Mouse (Mus musculus): Measurements from ENCODE around the gene Birc5. TPM values are rescaled to one million over a fixed set of nuclear protein-coding genes. Genes with fewer than 3 reads are reported as not detected.

Birc5 gene
- total and polyA plus RNA-seq, 3 experiments, result 193 to 289 (median 270) TPM

DNA sequence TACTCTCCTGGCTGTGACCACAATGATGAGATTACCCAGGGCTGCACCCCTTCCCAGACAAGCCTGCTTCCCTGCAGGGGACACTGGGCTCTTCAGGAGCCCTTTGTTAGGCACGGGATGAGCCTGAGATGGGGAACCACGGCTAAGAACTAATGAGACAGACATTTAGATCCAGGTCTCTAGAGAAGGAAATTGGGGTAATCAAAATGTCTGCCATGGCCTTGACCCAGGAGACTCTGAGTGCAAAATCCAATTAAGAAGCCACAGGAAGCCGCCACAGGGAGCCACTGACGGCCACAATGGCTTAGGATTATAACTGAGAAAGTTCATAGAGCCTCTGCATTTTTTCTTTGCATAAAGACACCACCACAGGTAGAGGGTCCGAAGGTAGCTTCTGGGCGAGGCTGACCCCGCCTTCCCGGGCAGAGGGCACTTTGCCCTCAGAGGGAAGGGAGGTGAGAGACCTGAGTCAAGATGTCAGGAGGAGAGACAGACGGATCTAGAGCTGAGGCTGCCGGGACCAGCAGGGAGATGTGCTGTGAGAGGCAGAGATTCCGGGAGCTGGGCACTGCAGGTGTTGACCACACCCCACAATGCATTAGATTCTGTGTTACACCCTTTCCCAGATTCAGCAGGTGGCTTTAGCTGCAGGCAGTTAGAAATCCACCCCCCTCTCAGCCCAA is 14.3 kb downstream of the Birc5 start:
- Histone ChIP-seq H3K4me1 (ENCODE audit: control insufficient read depth in 1 of 2, insufficient read depth in 2 of 2) (peaks cover 11 to 22% of the 10 kb centered on the region in 2 experiments), H3K27ac (ENCODE audit: insufficient read depth, low read depth) (no peak overlapping the region), H3K4me2 (ENCODE audit: insufficient read depth, low read depth, poor library complexity, severe bottlenecking) (no peak overlapping the region), H3K79me2 (replicated peaks; ENCODE audit: control insufficient read depth, extremely low read depth, insufficient read depth, poor library complexity, severe bottlenecking) (no peaks in the 10 kb centered on the region), H3K9me3 (replicated peaks; ENCODE audit: low read length) (no peaks in the 10 kb centered on the region), H3K9ac (ENCODE audit: insufficient read depth, low read depth) (no peak overlapping the region), H3K27me3 (replicated peaks) (peaks cover 16% of the 10 kb centered on the region), H3K4me3 (replicated peaks in 1 of 3; ENCODE audit: low read depth in 2 of 3, low read length in 2 of 3, poor library complexity in 1 of 3) (no peak overlapping the region), H3K36me3 (replicated peaks in 1 of 2; ENCODE audit: control insufficient read depth in 1 of 2, insufficient read depth in 1 of 2, low read length in 1 of 2) (peaks cover 0 to 12% of the 10 kb centered on the region in 2 experiments)
- no peak for DNase-seq (ENCODE audit: extremely low read depth)
- in situ Hi-C loops (cut with MboI; ENCODE audit: low pct_ligation_motif_present, low pct_unique_long_range_greater_than_20kb, low sequenced_read_pairs), result loop anchor here (10.0 kb wide), 1 partner anchor 351 kb away; no protein-coding TSS in a partner anchor
- TF ChIP-seq ZNF384 (IDR thresholded peaks at IDR 0.05; ENCODE audit: low read depth, low read length), result no peak
- TF ChIP-seq UBTF (IDR thresholded peaks at IDR 0.05; ENCODE audit: low read depth, low read length), result no peak
- no peak for TF ChIP-seq IRF4 (IDR thresholded peaks at IDR 0.05; ENCODE audit: low read depth, low read length)
- no peak for TF ChIP-seq USF2 (conservative IDR thresholded peaks at IDR 0.05; ENCODE audit: low read depth, low read length)
- TF ChIP-seq ETS1 (conservative IDR thresholded peaks at IDR 0.05; ENCODE audit: low read depth, low read length), result no peak
- TF ChIP-seq MAFK (IDR thresholded peaks at IDR 0.05; ENCODE audit: insufficient replicate concordance, low read length), result no peak
- TF ChIP-seq NRF1 (IDR thresholded peaks at IDR 0.05; ENCODE audit: low read depth, low read length), result no peak
- dilution Hi-C loops (cut with MboI; ENCODE audit: extremely low pct_ligation_motif_present, extremely low pct_unique_long_range_greater_than_20kb, low sequenced_read_pairs), result no loop called here

DNA sequence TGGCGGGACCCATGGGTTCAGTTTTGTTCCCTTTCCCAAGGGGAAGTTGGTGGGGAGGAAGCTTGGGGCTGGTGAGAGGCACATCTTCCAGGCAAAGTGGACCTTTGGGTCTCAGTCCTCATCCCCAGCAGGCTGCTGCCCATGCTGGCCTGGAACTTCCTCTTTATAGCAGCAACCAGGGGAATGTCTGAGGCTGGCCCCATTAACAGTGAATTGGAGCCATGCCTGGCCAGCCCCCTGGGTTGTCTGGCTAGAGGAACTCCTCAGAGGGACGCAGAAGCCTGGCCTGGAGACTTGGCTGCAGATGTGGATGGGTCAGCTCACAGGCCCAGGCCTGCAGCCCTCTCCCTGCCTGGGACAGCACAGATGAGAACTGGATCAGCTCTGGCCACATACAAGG is 15.8 kb downstream of the Birc5 start:
- no peak overlapping the region for H3K4me2 ChIP-seq (ENCODE audit: insufficient read depth, low read depth, poor library complexity, severe bottlenecking)
- no peak for TF ChIP-seq E2F4 (IDR thresholded peaks at IDR 0.05; ENCODE audit: insufficient replicate concordance, low read depth, low read length)
- TF ChIP-seq BHLHE40 (IDR thresholded peaks at IDR 0.05; ENCODE audit: low read depth, low read length), result no peak
- no peak for TF ChIP-seq USF1 (IDR thresholded peaks at IDR 0.05; ENCODE audit: low read depth, low read length)
- no peak for TF ChIP-seq RAD21 (IDR thresholded peaks at IDR 0.05; ENCODE audit: low read depth, low read length)
- no peak for TF ChIP-seq TBP (conservative IDR thresholded peaks at IDR 0.05; ENCODE audit: low read depth, low read length)
- TF ChIP-seq JUND (conservative IDR thresholded peaks at IDR 0.05; ENCODE audit: low read depth, low read length), result no peak
- TF ChIP-seq CHD1 (IDR thresholded peaks at IDR 0.05; ENCODE audit: low read depth, low read length), result no peak
- no peak for TF ChIP-seq MAFK (IDR thresholded peaks at IDR 0.05; ENCODE audit: insufficient replicate concordance, low read length)
- no peak overlapping the region for H3K4me3 ChIP-seq (replicated peaks in 1 of 3; ENCODE audit: low read depth in 2 of 3, low read length in 2 of 3, poor library complexity in 1 of 3)
- dilution Hi-C loops (cut with MboI; ENCODE audit: extremely low pct_ligation_motif_present, extremely low pct_unique_long_range_greater_than_20kb, low sequenced_read_pairs), result no loop called here
- H3K9ac ChIP-seq (ENCODE audit: insufficient read depth, low read depth), result no peak overlapping the region
- no peak overlapping the region for H3K27ac ChIP-seq (ENCODE audit: insufficient read depth, low read depth)
- DNase-seq (ENCODE audit: extremely low read depth), result no peak
- H3K36me3 ChIP-seq (replicated peaks in 1 of 2; ENCODE audit: control insufficient read depth in 1 of 2, insufficient read depth in 1 of 2, low read length in 1 of 2), result peaks cover 0 to 4% of the 10 kb centered on the region in 2 experiments
- H3K4me1 ChIP-seq (ENCODE audit: control insufficient read depth in 1 of 2, insufficient read depth in 2 of 2), result peaks cover 11 to 22% of the 10 kb centered on the region in 2 experiments
- H3K9me3 ChIP-seq (replicated peaks; ENCODE audit: low read length), result no peaks in the 10 kb centered on the region
- peaks cover 31% of the 10 kb centered on the region for H3K27me3 ChIP-seq (replicated peaks)
- in situ Hi-C loops (cut with MboI; ENCODE audit: low pct_ligation_motif_present, low pct_unique_long_range_greater_than_20kb, low sequenced_read_pairs), result loop anchor here (5.0 to 10.0 kb wide), 2 partner anchors 227 to 350 kb away; no protein-coding TSS in a partner anchor
- no peaks in the 10 kb centered on the region for H3K79me2 ChIP-seq (replicated peaks; ENCODE audit: control insufficient read depth, extremely low read depth, insufficient read depth, poor library complexity, severe bottlenecking)

Data from CH12.LX (cell line).